In genomic region chr4:85096682-85097081, GRCm38 (mm10) we compare ENCODE assay signal across 7 mouse cellular contexts.
A peak's percentile ranks its signal among the peaks of the same experiment; 100 is the strongest.
DNase-seq lines count a peak whose midpoint lies in the region; ATAC-seq and TF ChIP-seq lines count a peak whose summit lies in the region.

No protein-coding gene starts in this region.

- TF ChIP-seq CTCF in E14TG2a.4 (conservative IDR thresholded peaks at IDR 0.05; ENCODE audit: low read length), result peak; percentile 76
- TF ChIP-seq CTCF in liver, postnatal 0 days (IDR thresholded peaks at IDR 0.05; ENCODE audit: low read depth), result peak; percentile 88

- no peak overlapping the region for H3K4me3 ChIP-seq in E14TG2a.4 (replicated peaks; ENCODE audit: low read length)
- no peak overlapping the region for H3K4me3 ChIP-seq in forebrain, embryonic 13.5 days
- H3K4me3 ChIP-seq in liver, postnatal 0 days (ENCODE audit: low read depth, low read length), result no peak overlapping the region

- H3K9me3 ChIP-seq in E14TG2a.4 (ENCODE audit: low read length), result no peaks in the 10 kb centered on the region
- no peaks in the 10 kb centered on the region for H3K9me3 ChIP-seq in forebrain, embryonic 13.5 days (replicated peaks)
- no peaks in the 10 kb centered on the region for H3K9me3 ChIP-seq in liver, postnatal 0 days (ENCODE audit: low read length)

- 12% methylated on average over 7 of the region's 7 CpGs for WGBS in forebrain, embryonic 13.5 days
- 18% methylated on average over 7 of the region's 7 CpGs for WGBS in liver, postnatal 0 days (ENCODE audit: insufficient replicate concordance)

- ATAC-seq in forebrain, embryonic 13.5 days, result peak; percentile 91
- no peak for ATAC-seq in liver, postnatal 0 days

- TF ChIP-seq EP300 in liver, postnatal 0 days (IDR thresholded peaks at IDR 0.05; ENCODE audit: low read depth), result no peak

- no peak overlapping the region for H3K9ac ChIP-seq in forebrain, embryonic 13.5 days
- H3K9ac ChIP-seq in liver, postnatal 0 days (replicated peaks), result no peak overlapping the region

- H3K4me2 ChIP-seq in forebrain, embryonic 13.5 days, result no peak overlapping the region
- H3K4me2 ChIP-seq in liver, postnatal 0 days (ENCODE audit: low read depth, low read length), result no peak overlapping the region

- no peaks in the 10 kb centered on the region for H3K27me3 ChIP-seq in E14TG2a.4 (ENCODE audit: insufficient read depth, low read length)
- no peaks in the 10 kb centered on the region for H3K27me3 ChIP-seq in forebrain, embryonic 13.5 days
- no peaks in the 10 kb centered on the region for H3K27me3 ChIP-seq in liver, postnatal 0 days (ENCODE audit: insufficient read depth, low read length)

- no peaks in the 10 kb centered on the region for H3K36me3 ChIP-seq in E14TG2a.4 (ENCODE audit: insufficient read depth, low read length)
- H3K36me3 ChIP-seq in forebrain, embryonic 13.5 days (ENCODE audit: poor library complexity, severe bottlenecking), result peaks cover 3% of the 10 kb centered on the region; the same call in 1 of the 2 replicates
- H3K36me3 ChIP-seq in liver, postnatal 0 days (replicated peaks; ENCODE audit: insufficient read depth, low read length), result no peaks in the 10 kb centered on the region

- peak; percentile 47 for DNase-seq in A20 (ENCODE audit: low read depth, low spot score)
- peak; percentile 16 for DNase-seq in c-Kit-positive CD71-positive TER-119-negative erythroid progenitor cells, embryonic 14.5 days (ENCODE audit: low read depth)
- DNase-seq in kidney, adult 8-10 months, result peak; percentile 6 to 29
- peak; percentile 59 for DNase-seq in liver, postnatal 0 days
- peak; percentile 41 for DNase-seq in retina, adult 2 months (ENCODE audit: low read depth, low spot score)

- H3K27ac ChIP-seq in forebrain, embryonic 13.5 days, result no peak overlapping the region
- H3K27ac ChIP-seq in liver, postnatal 0 days (ENCODE audit: low read depth), result no peak overlapping the region

- no peaks in the 10 kb centered on the region for H3K4me1 ChIP-seq in E14TG2a.4 (replicated peaks; ENCODE audit: low read depth, low read length)
- H3K4me1 ChIP-seq in forebrain, embryonic 13.5 days, result no peaks in the 10 kb centered on the region
- no peaks in the 10 kb centered on the region for H3K4me1 ChIP-seq in liver, postnatal 0 days (ENCODE audit: insufficient read depth)
